Mouse (Mus musculus) layer of hippocampus, adult 9-10 months (tissue): ENCODE results near the gene Atp2a2.
"Not testable (repeated sequence)": the region's sequence is repeated elsewhere in the genome, so short reads cannot be mapped to it uniquely, and the experiment has no call there.

Experiments used
- DNase-seq: peaks from one replicate; pipeline ENCODE4 v3.0.0; 2022; ENCODE audit warnings: low spot score

The Atp2a2 gene

DNA sequence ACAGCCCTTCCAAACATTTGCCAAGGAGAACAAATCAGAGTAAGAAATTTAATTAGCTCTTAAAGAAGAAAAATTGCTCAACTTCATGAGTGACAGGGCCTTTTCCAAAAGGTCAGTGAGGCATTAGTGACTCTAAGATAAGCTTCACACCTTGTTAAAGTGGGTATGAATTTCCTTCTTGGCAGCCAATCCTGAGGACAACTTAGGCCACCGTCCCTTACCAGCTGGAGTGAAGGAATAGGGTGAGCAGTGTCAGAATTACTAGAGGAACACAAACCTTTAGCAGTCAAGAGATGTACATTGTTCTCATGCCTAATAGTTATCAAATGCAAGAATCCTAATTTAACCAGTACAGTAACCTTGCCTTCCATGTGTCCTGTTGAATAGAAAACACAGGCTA lies 7.6 kb downstream of the Atp2a2 start:
- no peak for DNase-seq

DNA sequence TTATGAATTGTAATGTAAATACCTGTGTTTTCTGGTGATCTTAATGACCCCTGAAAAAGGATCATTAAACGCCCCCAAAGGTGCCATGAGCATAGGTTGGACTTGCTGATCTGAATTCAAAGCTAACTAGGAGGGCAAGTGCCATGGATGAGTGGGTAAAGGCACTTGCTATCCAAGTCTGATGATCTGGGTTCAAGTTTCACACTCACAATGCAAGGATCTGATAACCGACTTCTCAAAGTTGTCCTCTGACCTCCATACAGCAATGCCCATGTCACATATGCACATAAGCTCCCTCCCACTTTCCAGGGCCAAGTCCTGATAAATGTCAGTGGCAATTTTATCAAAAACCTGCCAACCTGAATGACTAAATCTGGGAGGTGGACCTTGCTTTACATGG lies 9.0 kb downstream of the Atp2a2 start:
- DNase-seq: no peak

DNA sequence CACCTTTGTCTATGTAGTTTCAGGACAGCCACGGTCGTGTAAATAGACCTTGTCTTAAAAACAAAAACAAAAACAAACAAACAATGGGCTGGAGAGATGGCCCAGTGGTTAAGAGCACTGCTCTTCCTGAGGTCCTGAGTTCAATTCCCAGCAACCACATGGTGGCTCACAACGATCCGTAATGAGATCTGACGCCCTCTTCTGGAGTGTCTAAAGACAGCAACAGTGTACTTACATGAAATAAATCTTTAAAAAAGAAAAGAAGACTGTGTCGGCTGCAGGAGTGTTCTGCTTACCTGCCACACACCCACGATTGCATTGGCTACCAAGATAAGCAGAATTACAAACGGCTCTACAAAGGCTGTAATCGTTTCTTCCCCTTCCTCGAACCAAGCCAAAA lies 10.6 kb downstream of the Atp2a2 start:
- DNase-seq: no peak

DNA sequence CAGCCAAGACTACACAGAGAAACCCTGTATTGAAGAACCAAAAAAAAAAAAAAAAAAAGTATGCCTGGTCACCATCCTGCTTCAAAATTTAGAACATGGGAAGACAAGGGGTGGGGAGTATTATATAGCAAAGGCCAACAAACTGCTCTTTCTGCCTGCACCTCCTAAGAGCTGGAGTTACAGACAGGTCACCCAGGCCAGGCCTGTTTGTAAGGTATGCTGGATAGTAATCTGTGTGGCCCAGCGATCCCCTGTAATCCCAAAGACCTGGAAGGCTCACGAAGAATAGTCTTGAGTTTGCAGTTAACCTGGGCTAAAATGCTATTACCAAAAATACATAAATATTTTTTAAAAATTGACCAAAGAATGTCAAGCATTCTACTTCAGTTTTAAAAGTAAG lies 11.9 kb downstream of the Atp2a2 start:
- no peak for DNase-seq

DNA sequence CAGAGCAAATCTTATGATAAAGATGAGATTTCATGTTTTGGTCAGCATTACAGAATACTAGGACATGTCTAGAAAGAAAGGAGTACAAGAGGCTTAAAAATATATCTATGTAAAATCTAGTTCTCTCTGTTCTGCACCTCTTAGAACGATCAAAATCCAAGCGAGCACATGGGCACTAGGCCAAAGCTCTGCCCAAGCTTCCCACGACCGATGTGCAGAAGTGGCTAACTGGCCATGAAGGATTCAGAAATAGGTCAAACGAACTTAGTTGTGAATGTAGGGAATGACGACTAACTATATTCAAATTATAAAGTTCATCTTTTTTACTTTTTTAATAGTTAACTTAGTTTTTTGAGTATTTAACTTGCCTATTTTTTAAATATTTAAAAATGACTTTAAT lies 14.2 kb downstream of the Atp2a2 start:
- no peak for DNase-seq

DNA sequence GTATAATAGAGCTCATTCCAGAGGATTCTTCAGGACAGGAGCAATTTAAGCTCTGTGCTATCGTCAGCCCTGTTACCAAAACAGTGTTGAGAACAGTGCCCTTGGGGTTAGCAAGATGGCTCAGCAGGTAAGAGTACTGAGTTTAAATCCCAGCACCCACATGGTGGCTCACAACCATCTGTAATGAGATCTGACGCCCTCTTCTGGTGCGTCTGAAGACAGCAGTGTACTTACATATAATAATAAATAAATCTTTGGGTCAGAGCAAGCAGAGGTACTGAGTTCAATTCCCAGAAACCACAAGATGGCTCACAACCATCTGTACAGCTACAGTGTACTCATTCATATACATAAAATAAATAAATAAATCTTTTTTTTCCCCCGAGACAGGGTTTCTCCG lies 15.8 kb downstream of the Atp2a2 start:
- DNase-seq: not testable (repeated sequence)

DNA sequence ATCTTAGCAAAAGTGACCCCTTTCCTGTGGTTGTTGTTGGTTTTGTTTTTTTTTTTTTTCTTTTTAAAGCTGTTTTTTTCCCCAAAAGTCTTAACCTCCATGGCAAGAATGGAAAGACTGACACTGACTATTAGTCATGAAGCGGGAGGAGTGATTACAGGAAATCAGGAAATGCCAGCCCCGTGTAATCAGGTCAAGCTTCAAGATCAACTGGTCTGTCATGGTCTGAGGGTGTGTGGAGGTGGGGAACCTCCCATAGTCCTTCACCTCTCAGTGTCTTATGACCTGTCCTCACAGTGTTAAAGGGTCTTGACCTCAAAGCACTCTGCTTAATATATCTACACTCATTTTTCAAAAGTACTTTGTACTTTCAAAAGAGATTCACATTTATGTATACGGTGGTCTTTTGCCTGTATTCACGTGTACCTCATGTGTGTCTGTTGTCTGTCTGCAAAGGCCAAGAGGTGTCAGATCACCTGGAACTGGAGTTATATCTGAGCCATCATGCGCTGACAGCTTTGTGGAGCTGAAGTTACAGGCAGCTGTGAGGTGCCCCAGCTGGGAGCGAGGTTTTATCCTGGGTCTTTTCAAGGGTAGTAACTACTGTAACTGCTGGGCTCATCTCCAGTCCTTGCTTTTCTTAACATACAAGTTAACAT lies 19.2 kb downstream of the Atp2a2 start:
- DNase-seq: no peak

DNA sequence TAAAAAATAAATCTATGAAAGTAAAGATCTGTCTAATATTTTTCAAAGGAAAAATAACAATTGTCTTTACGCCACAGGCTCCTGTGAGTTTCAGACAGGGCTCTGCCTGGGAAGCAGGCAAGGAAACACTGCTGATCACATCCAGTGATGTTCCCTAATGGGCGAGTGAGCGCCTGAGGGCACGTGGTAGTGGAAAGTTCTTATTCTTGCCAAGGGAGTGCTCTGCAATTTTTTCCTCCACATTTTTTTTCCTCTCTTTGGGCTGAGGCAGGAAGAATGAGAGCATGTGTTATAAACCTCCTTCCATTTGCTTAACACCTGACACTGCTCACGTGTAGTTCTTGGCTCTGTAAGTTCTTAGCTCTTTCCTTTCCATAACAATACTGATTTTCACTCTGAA lies 20.2 kb downstream of the Atp2a2 start:
- no peak for DNase-seq

DNA sequence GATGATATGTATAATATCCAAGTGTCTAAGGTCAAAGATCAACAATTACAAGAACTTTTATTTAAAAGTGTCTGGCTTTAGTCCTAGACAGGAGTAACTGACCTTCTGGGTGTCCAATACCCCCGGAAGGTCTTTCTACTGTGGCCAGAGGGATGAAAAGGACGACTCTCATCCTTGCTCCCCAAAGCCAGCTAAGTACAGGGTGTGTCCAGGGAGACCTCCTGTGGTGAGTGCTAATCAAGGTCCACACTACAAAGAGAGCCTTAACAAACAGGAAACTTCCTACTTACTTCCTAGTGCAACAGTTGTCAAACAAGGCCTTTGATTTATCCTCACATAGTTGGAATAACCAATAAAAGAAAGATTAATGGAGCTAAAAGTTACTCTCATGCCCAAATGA lies 22.9 kb downstream of the Atp2a2 start:
- DNase-seq: no peak

DNA sequence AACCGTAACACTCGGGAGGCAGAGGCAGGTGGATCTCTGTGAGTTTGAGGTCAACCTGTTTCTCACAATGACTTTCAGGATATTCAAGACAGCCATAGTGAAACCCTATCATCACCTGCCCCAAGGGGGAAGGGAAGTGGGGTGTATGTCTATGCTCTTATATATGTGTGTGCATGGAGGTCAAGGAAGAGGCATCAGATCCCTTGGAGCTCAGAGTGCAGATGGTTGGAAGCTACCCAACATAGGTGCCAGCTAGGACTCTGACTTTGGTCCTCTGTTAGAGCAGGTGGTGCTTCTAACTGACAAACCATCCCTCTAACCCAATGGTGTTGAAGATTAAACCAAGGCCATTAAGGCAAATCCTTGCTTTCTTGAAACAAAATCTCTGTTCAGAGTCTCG lies 24.5 kb downstream of the Atp2a2 start:
- DNase-seq: no peak

DNA sequence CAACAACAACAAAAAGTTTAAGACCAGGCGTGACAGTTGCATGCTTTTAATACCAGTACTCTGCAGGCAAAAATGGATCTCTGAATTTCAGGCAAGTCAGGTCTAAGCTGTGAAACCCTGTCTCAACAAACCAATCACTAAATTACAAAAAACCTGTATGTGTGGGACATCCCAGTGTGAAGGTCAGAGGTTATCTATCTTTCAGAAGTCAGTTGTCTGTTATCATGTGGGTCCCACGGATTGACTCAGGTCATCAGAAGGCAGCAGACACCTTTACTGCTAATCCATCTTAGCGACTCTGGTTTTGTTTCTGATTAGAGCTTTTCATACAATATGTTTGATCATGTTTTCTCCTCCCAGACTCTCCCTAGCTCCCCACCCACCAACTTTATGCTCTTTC lies 25.9 kb downstream of the Atp2a2 start:
- no peak for DNase-seq

DNA sequence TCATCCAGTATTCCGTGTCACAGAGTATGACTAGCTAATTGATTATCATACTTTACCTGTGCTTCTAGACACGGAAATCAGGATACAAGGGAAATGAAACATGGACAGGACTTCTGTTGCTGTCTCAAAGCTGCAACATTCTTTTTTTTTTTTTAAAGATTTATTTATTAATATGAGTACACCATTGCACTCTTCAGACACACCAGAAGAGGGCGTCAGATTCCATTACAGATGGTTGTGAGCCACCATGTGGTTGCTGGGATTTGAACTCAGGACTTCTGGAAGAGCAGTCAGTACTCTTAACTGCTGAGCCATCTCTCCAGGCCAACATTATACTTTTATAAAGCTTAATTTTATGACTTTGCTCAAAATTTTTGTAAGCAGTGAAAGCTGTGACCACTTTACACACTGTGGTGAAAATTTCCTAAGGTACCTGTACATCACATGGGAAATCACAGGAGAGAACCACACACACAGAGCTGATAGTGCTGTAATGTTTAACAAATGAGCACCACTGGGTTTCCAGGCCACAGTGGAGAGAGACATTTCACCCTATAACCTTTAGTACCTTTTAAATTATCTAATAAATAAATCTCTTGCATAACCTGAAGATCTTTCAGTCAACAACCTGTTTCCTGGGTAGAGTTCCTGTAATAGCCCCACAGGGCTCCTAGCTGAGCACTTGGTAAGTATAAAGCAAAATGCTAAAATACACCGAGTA lies 27.2 kb downstream of the Atp2a2 start:
- no peak for DNase-seq

DNA sequence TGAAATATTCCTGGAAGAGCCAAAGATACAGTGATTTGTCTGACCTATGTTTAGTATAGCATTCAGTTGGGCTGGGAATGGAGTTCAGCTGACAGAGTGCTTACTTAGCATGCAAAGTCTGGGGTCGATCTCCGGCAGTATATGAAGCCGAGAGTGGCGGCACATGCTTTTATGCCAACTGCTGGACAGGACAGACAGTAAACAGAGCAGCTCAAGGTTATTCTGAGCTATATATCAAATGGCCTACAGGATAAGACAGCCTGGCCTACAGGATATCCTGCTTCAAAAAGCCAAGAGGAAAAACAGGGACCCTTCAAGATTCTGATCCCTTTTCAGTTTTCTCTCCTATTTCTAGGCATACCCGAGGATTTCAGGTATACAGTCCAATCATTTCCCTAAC lies 30.4 kb downstream of the Atp2a2 start:
- DNase-seq: no peak

DNA sequence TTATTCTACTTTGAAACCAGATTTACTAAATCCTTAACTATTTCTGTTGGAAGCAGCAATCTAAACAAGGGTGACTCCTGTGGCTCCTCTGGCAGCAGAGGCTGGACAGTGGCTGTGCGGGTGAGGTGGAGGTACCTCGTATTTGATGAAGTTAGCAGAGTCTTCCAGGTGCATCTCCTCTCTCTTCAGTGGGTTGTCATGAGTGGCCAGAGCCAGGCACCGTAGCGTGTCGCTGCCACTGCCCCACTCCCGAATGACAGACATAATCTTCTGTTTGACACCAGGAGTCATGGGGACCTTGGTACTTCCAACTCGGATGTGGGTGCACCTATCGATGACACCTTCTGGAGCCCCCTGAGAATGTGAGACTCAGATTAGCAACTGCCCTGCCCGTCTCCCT lies 40.6 kb downstream of the Atp2a2 start:
- DNase-seq: no peak

DNA sequence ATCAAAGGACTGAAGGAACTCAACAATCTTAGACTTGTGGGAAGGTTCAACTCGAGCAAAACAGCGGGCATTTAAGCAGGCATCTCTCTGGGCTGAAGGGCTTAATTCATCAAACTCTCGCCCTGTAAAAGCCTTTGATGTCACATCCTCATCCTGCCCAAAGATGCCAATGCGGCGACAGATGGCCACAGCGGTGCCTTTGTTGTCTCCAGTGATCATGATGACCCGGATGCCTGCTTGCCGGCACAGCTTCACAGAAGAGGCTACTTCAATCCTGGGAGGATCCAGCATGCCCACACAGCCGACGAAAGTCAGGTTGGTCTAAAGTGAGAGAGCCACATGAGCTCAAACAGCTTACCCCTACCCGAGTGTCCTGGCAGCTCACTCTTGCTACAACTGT lies 41.4 kb downstream of the Atp2a2 start:
- no peak for DNase-seq

DNA sequence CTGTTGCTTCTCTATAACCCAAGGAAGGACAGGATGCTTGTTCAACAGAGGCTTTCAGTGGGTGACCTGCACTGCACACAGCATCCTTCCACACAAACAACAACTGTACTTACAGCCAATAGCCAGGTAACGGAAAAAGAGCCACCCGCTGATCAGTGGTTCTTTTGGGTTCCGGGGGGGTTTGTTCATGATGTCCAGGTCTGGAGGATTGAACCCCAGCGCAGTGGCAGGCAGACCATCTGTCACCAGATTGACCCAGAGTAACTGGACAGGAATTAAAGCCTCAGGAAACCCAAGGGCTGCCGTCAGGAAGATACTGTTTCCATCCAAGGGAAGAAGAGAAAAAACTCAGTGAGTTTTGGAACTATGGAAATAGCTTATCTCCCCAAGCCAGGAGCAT lies 42.7 kb downstream of the Atp2a2 start:
- no peak for DNase-seq

DNA sequence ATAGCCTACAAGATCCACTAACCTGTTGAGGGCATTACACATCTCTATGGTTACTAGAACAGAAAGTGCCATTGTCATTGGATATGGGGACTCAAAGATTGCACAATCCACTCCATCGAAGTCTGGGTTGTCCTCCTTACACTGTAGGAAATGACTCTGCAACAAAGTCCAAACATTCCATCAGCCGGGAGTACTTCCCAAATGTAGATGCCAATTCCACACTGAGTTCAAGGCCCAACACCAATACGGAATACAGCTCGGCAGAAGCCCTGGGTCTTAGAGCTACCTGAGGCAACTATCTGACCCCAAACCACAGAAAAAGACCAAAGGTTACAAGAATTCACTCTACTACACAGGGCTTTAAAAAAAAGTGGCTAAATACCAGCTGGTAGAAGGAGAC lies 44.0 kb downstream of the Atp2a2 start:
- no peak for DNase-seq

DNA sequence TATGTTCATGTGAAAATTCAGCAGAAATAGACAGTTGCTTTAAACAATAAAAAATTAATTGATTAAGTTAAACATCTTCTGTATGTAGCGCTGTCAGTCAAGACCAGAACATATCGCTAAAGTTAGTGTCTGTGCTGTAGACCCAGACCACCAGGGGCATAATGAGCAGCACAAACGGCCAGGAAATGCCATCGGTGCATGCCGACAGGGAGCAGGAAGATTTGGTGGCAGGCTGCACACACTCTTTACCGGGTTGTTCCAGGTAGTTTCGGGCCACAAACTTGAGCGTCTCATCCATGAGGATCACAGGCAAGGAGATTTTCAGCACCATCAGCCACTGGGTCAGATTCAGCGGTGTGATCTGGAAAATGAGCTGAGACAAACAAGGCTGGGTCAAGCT lies 45.0 kb downstream of the Atp2a2 start:
- not testable (repeated sequence) for DNase-seq

DNA sequence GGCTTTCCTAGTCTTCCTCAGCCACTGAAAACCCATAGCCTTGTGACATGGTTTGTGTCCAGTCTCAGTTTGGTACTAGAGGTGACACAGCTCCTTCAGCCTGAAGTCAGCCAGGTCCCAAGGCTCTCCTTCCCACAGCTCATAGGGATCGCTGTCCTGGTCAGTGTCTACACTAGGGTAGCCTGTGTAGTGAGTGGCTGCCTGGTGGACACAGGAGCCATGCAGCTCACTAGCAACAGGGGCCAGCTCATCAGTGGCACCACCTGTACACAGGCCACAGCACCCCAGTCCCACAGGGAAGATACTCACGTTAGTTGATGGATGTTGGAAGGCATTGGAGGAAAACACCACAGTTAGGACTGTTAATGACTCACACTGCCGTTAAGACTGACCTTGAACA lies 46.4 kb downstream of the Atp2a2 start:
- DNase-seq: no peak

DNA sequence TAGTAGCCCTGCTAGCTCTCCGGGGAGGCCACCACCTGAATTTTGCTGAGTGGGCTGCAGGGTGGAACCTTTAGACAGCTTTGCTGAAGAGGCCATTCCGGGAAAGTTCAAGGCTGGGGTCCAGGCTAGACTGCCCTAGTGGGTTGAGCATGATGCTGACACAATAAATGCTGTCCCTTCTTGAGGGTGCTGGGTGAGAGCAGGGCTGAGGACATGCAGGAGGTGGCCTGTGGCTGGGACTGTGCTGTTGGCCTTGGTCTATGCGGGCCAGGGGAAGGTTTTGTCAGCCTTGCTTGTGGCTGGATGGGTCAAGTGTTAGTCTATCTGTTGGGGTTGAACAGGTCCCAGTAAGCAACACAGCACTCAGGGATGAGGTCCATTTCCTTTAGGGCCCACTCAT lies 47.1 kb downstream of the Atp2a2 start:
- no peak for DNase-seq

DNA sequence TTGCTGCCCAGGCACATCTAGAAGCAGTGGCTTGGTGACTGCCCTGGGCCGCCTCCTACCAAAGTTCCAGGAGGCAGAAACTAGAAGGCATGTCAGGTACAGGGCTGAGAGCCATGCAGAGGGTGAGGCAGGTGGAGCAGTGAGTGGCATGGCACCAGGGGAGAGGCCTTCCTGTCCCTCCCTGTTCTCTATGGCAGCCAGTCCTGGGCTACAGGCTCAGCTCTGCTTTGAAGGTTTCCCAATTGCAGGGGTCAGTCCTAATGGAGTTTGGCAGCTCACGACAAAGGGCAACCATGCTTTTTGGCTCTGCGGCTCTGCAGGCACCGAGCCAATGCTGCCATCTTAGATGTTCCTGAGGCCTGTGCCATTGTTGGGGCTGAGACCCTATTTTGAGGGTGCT lies 47.6 kb downstream of the Atp2a2 start:
- no peak for DNase-seq

DNA sequence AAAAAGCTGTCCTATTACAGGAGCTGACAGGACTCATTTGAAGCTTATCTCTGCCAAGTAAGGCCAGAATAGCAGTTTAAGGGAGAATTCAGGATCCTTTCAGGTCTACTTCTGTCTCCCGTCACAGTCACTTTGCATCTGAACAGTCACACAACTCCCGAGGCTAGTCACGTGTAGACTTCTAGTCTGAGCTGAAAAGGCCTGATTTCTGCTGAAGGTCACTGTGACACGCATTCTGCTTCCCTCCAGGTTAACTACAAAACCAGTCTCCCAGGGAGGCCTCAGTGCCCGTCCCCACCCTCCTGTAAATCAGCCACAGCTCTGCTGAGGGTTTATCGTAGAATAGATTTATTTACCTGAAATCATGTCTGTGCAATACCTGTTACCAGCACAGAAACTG lies 48.8 kb downstream of the Atp2a2 start:
- no peak for DNase-seq

DNA sequence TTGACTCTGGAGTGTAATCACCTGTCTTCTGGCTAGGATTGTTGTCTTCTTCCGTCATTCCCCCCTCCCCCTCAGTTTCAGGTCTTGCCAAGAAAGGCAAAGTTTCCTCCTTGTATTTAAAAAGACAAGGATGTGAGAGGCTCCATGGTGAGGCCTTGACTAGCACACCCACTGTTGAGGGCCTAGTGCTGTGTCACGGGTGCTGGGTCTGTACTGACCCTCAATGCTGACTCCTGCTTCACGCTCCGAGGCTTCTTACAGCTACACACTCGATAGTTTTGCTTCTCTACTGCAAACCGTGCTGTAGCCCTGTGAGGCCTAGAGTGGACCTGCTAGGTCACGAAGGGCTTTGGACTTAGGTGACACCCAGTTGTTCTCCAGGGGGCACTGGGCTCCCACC lies 49.8 kb downstream of the Atp2a2 start:
- no peak for DNase-seq

DNA sequence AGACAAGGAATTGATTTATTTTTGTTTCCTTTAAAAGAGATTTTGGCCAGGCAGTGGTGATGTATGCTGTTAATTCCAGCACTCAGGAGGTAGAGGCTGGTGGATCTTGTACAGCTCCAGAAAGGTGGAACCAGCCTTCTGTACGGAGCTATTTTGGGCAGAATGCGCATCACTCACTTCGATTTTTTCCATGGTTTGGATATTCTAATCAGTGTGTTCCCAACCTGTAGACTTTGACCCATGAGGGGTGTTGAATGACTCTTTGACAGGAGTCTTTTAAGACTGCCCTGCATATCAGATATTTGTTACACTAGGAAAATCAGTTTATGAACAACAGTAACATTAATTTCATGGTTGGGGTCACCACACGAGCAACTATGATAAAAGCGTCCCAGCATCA lies 50.7 kb downstream of the Atp2a2 start:
- no peak for DNase-seq
